Comparison of ENCODE assay signal across 8 mouse cellular contexts in the genomic region with DNA sequence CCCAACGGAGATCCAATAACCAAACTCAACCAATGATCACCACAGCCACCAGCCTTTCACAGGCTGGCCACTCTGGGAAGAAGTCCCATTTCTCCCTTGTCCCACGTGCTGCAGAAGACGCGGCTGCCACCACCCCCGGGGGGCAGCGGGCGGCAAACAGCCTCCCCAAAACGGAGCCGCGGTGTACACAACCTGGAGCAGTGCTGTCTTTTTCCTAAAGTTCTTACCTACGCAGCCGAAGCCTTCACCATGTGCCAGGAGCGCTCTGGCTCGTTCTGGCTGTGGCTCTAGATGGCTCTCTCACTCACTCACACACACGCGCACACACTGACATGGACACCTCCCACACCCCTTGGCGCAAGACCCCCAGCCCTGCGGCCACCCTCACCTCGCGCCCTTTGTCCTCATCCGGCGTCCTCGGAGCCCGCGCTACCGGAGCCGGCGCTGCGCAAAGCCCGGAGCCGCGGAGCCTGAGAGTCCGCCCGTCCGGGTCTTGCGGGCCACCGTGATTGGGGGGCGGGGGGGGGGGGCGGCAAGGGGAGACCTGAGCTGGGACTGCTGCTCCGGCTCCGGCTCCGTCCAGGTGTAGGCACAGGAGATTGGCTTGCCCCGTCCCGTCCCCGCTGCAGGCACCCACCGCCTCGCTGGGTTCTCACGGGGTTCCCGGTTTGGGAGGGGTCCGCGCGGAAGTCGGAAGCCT. TPM values are rescaled to one million over a fixed set of nuclear protein-coding genes. Genes with fewer than 3 reads are reported as not detected.
DNase-seq lines count a peak whose midpoint lies in the region; ATAC-seq and TF ChIP-seq lines count a peak whose summit lies in the region.

TSS of gene Greb1 (minus strand) at position 628 of the 700 bp plus-strand sequence.

- intact Hi-C loops in gastrocnemius, adult 2 months (cut with DNase I) = loop anchor here (5.0 kb wide), 1 partner anchor 43 kb away; no protein-coding TSS in a partner anchor

- H3K4me1 ChIP-seq in ES-Bruce4 (ENCODE audit: control insufficient read depth, insufficient read depth, low read length) = no peaks in the 10 kb centered on the region
- H3K4me1 ChIP-seq in hindbrain, embryonic 14.5 days (replicated peaks; ENCODE audit: control insufficient read depth, insufficient read depth, low read length) = peaks cover 4% of the 10 kb centered on the region
- H3K4me1 ChIP-seq in midbrain, embryonic 11.5 days (ENCODE audit: control insufficient read depth, insufficient read depth, low read length) = peaks cover 37% of the 10 kb centered on the region

- peak; percentile 35 for DNase-seq in gastrocnemius, adult 2 months
- no peak for DNase-seq in gastrocnemius, postnatal 25 days
- peak; percentile 83 for DNase-seq in embryo, embryonic 9.5 days (ENCODE audit: extremely low spot score)
- DNase-seq in hindbrain, embryonic 14.5 days (ENCODE audit: low spot score) = peak; percentile 49
- peak; percentile 96 for DNase-seq in midbrain, embryonic 11.5 days (ENCODE audit: low spot score, missing footprints)
- DNase-seq in layer of hippocampus, adult 8-10 months (ENCODE audit: low spot score in 2 of 2) = no peak
- no peak for DNase-seq in gastrocnemius, postnatal 4 days (ENCODE audit: low spot score in 2 of 2)

- no peak for TF ChIP-seq EP300 in ES-Bruce4 (IDR thresholded peaks at IDR 0.05; ENCODE audit: insufficient read depth, low read depth, low read length)

- peak within 1 kb of the TSS; percentile 8; the same call in 1 of the 2 replicates for H3K27ac ChIP-seq in gastrocnemius, adult 2 months
- H3K27ac ChIP-seq in ES-Bruce4 (ENCODE audit: insufficient read depth, low read length) = no peak within 1 kb of the TSS
- no peak within 1 kb of the TSS for H3K27ac ChIP-seq in hindbrain, embryonic 14.5 days
- H3K27ac ChIP-seq in midbrain, embryonic 11.5 days (ENCODE audit: low read depth, low read length) = peak within 1 kb of the TSS; percentile 72

- TF ChIP-seq POLR2A in ES-Bruce4 (IDR thresholded peaks at IDR 0.05; ENCODE audit: insufficient read depth, low read length) = no peak

- H3K36me3 ChIP-seq in ES-Bruce4 (ENCODE audit: control insufficient read depth, insufficient read depth, low read length, poor library complexity, severe bottlenecking) = no peaks in the 10 kb centered on the region
- no peaks in the 10 kb centered on the region for H3K36me3 ChIP-seq in hindbrain, embryonic 14.5 days (replicated peaks; ENCODE audit: control insufficient read depth, insufficient read depth)
- H3K36me3 ChIP-seq in midbrain, embryonic 11.5 days (ENCODE audit: control insufficient read depth, insufficient read depth, low read length) = no peaks in the 10 kb centered on the region

- peak within 1 kb of the TSS; percentile 87 for H3K4me2 ChIP-seq in hindbrain, embryonic 14.5 days (replicated peaks)
- peak within 1 kb of the TSS; percentile 85 for H3K4me2 ChIP-seq in midbrain, embryonic 11.5 days

- H3K9ac ChIP-seq in ES-Bruce4 (ENCODE audit: low read depth, poor library complexity, severe bottlenecking) = peak within 1 kb of the TSS; percentile 63
- H3K9ac ChIP-seq in hindbrain, embryonic 14.5 days = peak within 1 kb of the TSS; percentile 65
- H3K9ac ChIP-seq in midbrain, embryonic 11.5 days (ENCODE audit: low read length) = peak within 1 kb of the TSS; percentile 92

- no peaks in the 10 kb centered on the region for H3K9me3 ChIP-seq in ES-Bruce4 (replicated peaks; ENCODE audit: control insufficient read depth, insufficient read depth, low read length, poor library complexity, severe bottlenecking)
- no peaks in the 10 kb centered on the region for H3K9me3 ChIP-seq in hindbrain, embryonic 14.5 days (ENCODE audit: control insufficient read depth, low read length)
- no peaks in the 10 kb centered on the region for H3K9me3 ChIP-seq in midbrain, embryonic 11.5 days (ENCODE audit: control insufficient read depth, low read length)

- H3K27me3 ChIP-seq in ES-Bruce4 (ENCODE audit: control insufficient read depth, insufficient read depth, low read length, poor library complexity, severe bottlenecking) = 0 out of 2 replicates have a peak, but pooled peaks cover 2% of the 10 kb centered on the region
- H3K27me3 ChIP-seq in hindbrain, embryonic 14.5 days (ENCODE audit: control insufficient read depth, insufficient read depth, low read length) = no peaks in the 10 kb centered on the region
- H3K27me3 ChIP-seq in midbrain, embryonic 11.5 days (ENCODE audit: control insufficient read depth, insufficient read depth, low read length) = no peaks in the 10 kb centered on the region

- peak; percentile 79 for ATAC-seq in hindbrain, embryonic 14.5 days (ENCODE audit: low FRiP score)
- peak; percentile 74 for ATAC-seq in midbrain, embryonic 11.5 days (ENCODE audit: low FRiP score)

- no peak for TF ChIP-seq CTCF in gastrocnemius, adult 2 months (IDR thresholded peaks at IDR 0.05)
- no peak for TF ChIP-seq CTCF in ES-Bruce4 (IDR thresholded peaks at IDR 0.05; ENCODE audit: low read depth, low read length)

- peak within 1 kb of the TSS; percentile 69 for H3K4me3 ChIP-seq in gastrocnemius, adult 2 months
- peak within 1 kb of the TSS; percentile 92 for H3K4me3 ChIP-seq in ES-Bruce4 (ENCODE audit: low read depth, low read length)
- peak within 1 kb of the TSS; percentile 54 for H3K4me3 ChIP-seq in hindbrain, embryonic 14.5 days (replicated peaks; ENCODE audit: low read length)
- peak within 1 kb of the TSS; percentile 71 for H3K4me3 ChIP-seq in midbrain, embryonic 11.5 days (ENCODE audit: low read depth, low read length)

- under 1% methylated on average over 51 of the region's 53 CpGs for WGBS in hindbrain, embryonic 14.5 days
- under 1% methylated on average over 51 of the region's 53 CpGs for WGBS in midbrain, embryonic 11.5 days

RNA-seq across cellular contexts. Expression of gene Greb1, which starts in this region (rescaled TPM):
- 1 to 10 TPM in 1 of 2 experiments, under 1 TPM in 1; 0.38 to 2.3 TPM for total RNA-seq in gastrocnemius, adult 2 months (2021)
- under 1 TPM; 0.56 to 0.67 TPM for total RNA-seq in gastrocnemius, postnatal 25 days (2021)
- 10.2 and 11.5 TPM in 2 replicates for polyA plus RNA-seq in ES-Bruce4 (2011; ENCODE audit: insufficient read depth, insufficient read length, low read depth, missing spikeins)
- 0.88 and 1.4 TPM in 2 replicates for polyA plus RNA-seq in hindbrain, embryonic 14.5 days (2014; fragmentation: Nextera tagmentation; extraction: Ambion mirVana)
- polyA plus RNA-seq in midbrain, embryonic 11.5 days (2014; fragmentation: Nextera tagmentation; extraction: Ambion mirVana) = 11.3 and 15.4 TPM in 2 replicates
- 1 to 10 TPM in 2 of 4 experiments, under 1 TPM in 2; 0.78 to 1.5 (median 1.0) TPM for total RNA-seq in layer of hippocampus, adult 8-10 months (2022)
- under 1 TPM; 0.39 to 0.98 TPM for total RNA-seq in gastrocnemius, postnatal 4 days (2021)

Comparison
In these comparisons a context has a peak if more than half of its experiments do, and no peak if none do; other contexts are left out.
1. DNase-seq: peak in gastrocnemius, adult 2 months (single experiment), embryo, embryonic 9.5 days (single experiment), hindbrain, embryonic 14.5 days (single experiment) and midbrain, embryonic 11.5 days (single experiment); none in gastrocnemius, postnatal 25 days (single experiment), layer of hippocampus, adult 8-10 months (0 of 2) and gastrocnemius, postnatal 4 days (0 of 2).
2. H3K27ac ChIP-seq: peak in gastrocnemius, adult 2 months (single experiment) and midbrain, embryonic 11.5 days (single experiment); none in ES-Bruce4 (single experiment) and hindbrain, embryonic 14.5 days (single experiment).
3. Peak in every context shown above with its lines, with median percentiles within 50 percentile points of each other: H3K4me3 ChIP-seq and H3K9ac ChIP-seq.